Mouse (Mus musculus): ENCODE measurements around the gene Kcnip4.

GRCm38 (mm10) chr5:49427689-49428088, 97.0 kb downstream of the Kcnip4 start:
- TF ChIP-seq GATA1 (IDR thresholded peaks at IDR 0.05; ENCODE audit: low read length) (no peak), TAL1 (IDR thresholded peaks at IDR 0.05; ENCODE audit: low read length) (no peak)
